Mouse (Mus musculus) MEL (cell line): ENCODE measurements around the gene Ifnar2. TPM values are rescaled to one million over a fixed set of nuclear protein-coding genes. Genes with fewer than 3 reads are reported as not detected.

Experiments used
- DNase-seq: peaks from one replicate; pipeline ENCODE4 v3.0.0; 2011; ENCODE audit warnings: low read depth, low spot score
- H3K27ac ChIP-seq: 2 replicates; pipeline ENCODE4 v1.5.1; 2012; ENCODE audit warnings: low read depth, mild to moderate bottlenecking, control low read depth, low read length, moderate library complexity; ENCODE audit not compliant: control insufficient read depth
- H3K27me3 ChIP-seq, 2 experiments: fragments of 150-350 bp in 1 of 2; sonication (generic) in 1 of 2; 2 replicates each; pipeline ENCODE4 v1.6.1; 2012; ENCODE audit warnings: low read length in 2 of 2, mild to moderate bottlenecking in 2 of 2, improper control_type of control experiment in 1 of 2, moderate library complexity in 1 of 2; ENCODE audit not compliant: insufficient read depth in 2 of 2, control insufficient read depth in 1 of 2
- H3K36me3 ChIP-seq, 2 experiments: 2 replicates each; pipeline ENCODE4 v1.6.1; 2012 to 2014; ENCODE audit warnings: low read length in 2 of 2, improper control_type of control experiment in 1 of 2, inconsistent platforms in 1 of 2, mild to moderate bottlenecking in 1 of 2; ENCODE audit not compliant: insufficient read depth in 2 of 2, control insufficient read depth in 1 of 2
- H3K4me1 ChIP-seq, 2 experiments: fragments of 150-350 bp in 1 of 2; sonication (generic) in 1 of 2; 2 replicates each; pipeline ENCODE4 v1.6.1; 2012; ENCODE audit warnings: low read length in 2 of 2, improper control_type of control experiment in 1 of 2, mild to moderate bottlenecking in 1 of 2; ENCODE audit not compliant: insufficient read depth in 2 of 2, control insufficient read depth in 1 of 2
- H3K4me3 ChIP-seq, 2 experiments: fragments of 150-350 bp in 1 of 2; sonication (generic) in 1 of 2; 2 replicates each; pipeline ENCODE4 v1.5.1; 2012; ENCODE audit warnings: low read depth in 2 of 2, low read length in 2 of 2, mild to moderate bottlenecking in 2 of 2, moderate library complexity in 2 of 2, control low read depth in 1 of 2, improper control_type of control experiment in 1 of 2; ENCODE audit not compliant: control insufficient read depth in 1 of 2, insufficient read depth in 1 of 2
- H3K79me2 ChIP-seq: 2 replicates; pipeline ENCODE4 v1.6.1; 2012; ENCODE audit warnings: mild to moderate bottlenecking, low read length, moderate library complexity; ENCODE audit not compliant: control insufficient read depth, poor library complexity, insufficient read depth
- H3K9ac ChIP-seq: 2 replicates; pipeline ENCODE4 v1.6.1; 2012; ENCODE audit warnings: low read depth, mild to moderate bottlenecking, control low read depth, low read length, moderate library complexity; ENCODE audit not compliant: control insufficient read depth, poor library complexity, severe bottlenecking
- H3K9me3 ChIP-seq: fragments of 150-350 bp; sonication (generic); replicated peaks from 2 replicates; pipeline ENCODE4 v1.6.1; 2012; ENCODE audit warnings: mild to moderate bottlenecking, low read length, improper control_type of control experiment, moderate library complexity; ENCODE audit not compliant: insufficient read depth
- BHLHE40 ChIP-seq: IDR thresholded peaks from 2 replicates; pipeline ENCODE4 v1.6.1; 2012; ENCODE audit warnings: low read depth, mild to moderate bottlenecking, inconsistent platforms, low read length, improper control_type of control experiment, borderline replicate concordance
- ELF1 ChIP-seq: IDR thresholded peaks from 2 replicates; pipeline ENCODE4 v1.6.1; 2014; ENCODE audit warnings: low read depth, mild to moderate bottlenecking, inconsistent platforms, low read length, improper control_type of control experiment, moderate library complexity
- EP300 ChIP-seq, 2 experiments: IDR thresholded peaks; 2 replicates each; pipeline ENCODE4 v1.6.1; 2011; ENCODE audit warnings: improper control_type of control experiment in 2 of 2, low read length in 2 of 2, low read depth in 1 of 2, mild to moderate bottlenecking in 1 of 2
- ETS1 ChIP-seq: IDR thresholded peaks from 2 replicates; pipeline ENCODE4 v1.6.1; 2012; ENCODE audit warnings: low read depth, mild to moderate bottlenecking, inconsistent platforms, low read length, improper control_type of control experiment, moderate library complexity
- GATA1 ChIP-seq: IDR thresholded peaks from 2 replicates; pipeline ENCODE4 v1.6.1; 2011; ENCODE audit warnings: low read depth, low read length, improper control_type of control experiment
- JUND ChIP-seq: IDR thresholded peaks from 2 replicates; pipeline ENCODE4 v1.6.1; 2011; ENCODE audit warnings: low read depth, mild to moderate bottlenecking, improper control_type of control experiment, low read length
- MAFK ChIP-seq: IDR thresholded peaks from 2 replicates; pipeline ENCODE4 v1.6.1; 2011; ENCODE audit warnings: low read depth, mild to moderate bottlenecking, low read length, improper control_type of control experiment, borderline replicate concordance
- MAX ChIP-seq: IDR thresholded peaks from 2 replicates; pipeline ENCODE4 v1.6.1; 2011; ENCODE audit warnings: low read length, improper control_type of control experiment
- MEF2A ChIP-seq: IDR thresholded peaks from 2 replicates; pipeline ENCODE4 v1.6.1; 2014; ENCODE audit warnings: low read depth, mild to moderate bottlenecking, inconsistent platforms, low read length, improper control_type of control experiment; ENCODE audit not compliant: poor library complexity, insufficient replicate concordance, severe bottlenecking; ENCODE audit errors: extremely low read depth
- MXI1 ChIP-seq: IDR thresholded peaks from 2 replicates; pipeline ENCODE4 v1.6.1; 2011; ENCODE audit warnings: mild to moderate bottlenecking, low read depth, low read length, improper control_type of control experiment
- MYB ChIP-seq: IDR thresholded peaks from 2 replicates; pipeline ENCODE4 v1.6.1; 2011; ENCODE audit warnings: mild to moderate bottlenecking, low read depth, low read length, improper control_type of control experiment
- MYC ChIP-seq: IDR thresholded peaks from 2 replicates; pipeline ENCODE4 v1.6.1; 2011; ENCODE audit warnings: low read depth, mild to moderate bottlenecking, low read length, improper control_type of control experiment, moderate library complexity
- NELFE ChIP-seq: IDR thresholded peaks from 2 replicates; pipeline ENCODE4 v1.6.1; 2011; ENCODE audit warnings: low read depth, low read length, improper control_type of control experiment
- NRF1 ChIP-seq: IDR thresholded peaks from 2 replicates; pipeline ENCODE4 v1.6.1; 2014; ENCODE audit warnings: low read depth, mild to moderate bottlenecking, inconsistent platforms, low read length, improper control_type of control experiment, moderate library complexity; ENCODE audit not compliant: poor library complexity, insufficient read depth, severe bottlenecking
- RAD21 ChIP-seq: IDR thresholded peaks from 2 replicates; pipeline ENCODE4 v1.6.1; 2011; ENCODE audit warnings: mild to moderate bottlenecking, low read depth, low read length, improper control_type of control experiment
- SIN3A ChIP-seq: IDR thresholded peaks from 2 replicates; pipeline ENCODE4 v1.6.1; 2012; ENCODE audit warnings: low read length, improper control_type of control experiment, inconsistent platforms
- SMC3 ChIP-seq: IDR thresholded peaks from 2 replicates; pipeline ENCODE4 v1.6.1; 2011; ENCODE audit warnings: low read depth, low read length, improper control_type of control experiment
- TBP ChIP-seq: IDR thresholded peaks from 2 replicates; pipeline ENCODE4 v1.8.0; 2011; ENCODE audit warnings: low read depth, low read length, improper control_type of control experiment
- TCF12 ChIP-seq: IDR thresholded peaks from 2 replicates; pipeline ENCODE4 v1.6.1; 2014; ENCODE audit warnings: low read depth, mild to moderate bottlenecking, inconsistent platforms, low read length, improper control_type of control experiment, moderate library complexity
- UBTF ChIP-seq: IDR thresholded peaks from 2 replicates; pipeline ENCODE4 v1.6.1; 2012; ENCODE audit warnings: low read depth, mild to moderate bottlenecking, inconsistent platforms, low read length, improper control_type of control experiment, moderate library complexity, borderline replicate concordance; ENCODE audit not compliant: insufficient read depth
- USF1 ChIP-seq: IDR thresholded peaks from 2 replicates; pipeline ENCODE4 v1.6.1; 2014; ENCODE audit warnings: low read depth, mild to moderate bottlenecking, inconsistent platforms, low read length, improper control_type of control experiment, moderate library complexity
- USF2 ChIP-seq, 2 experiments: IDR thresholded peaks; 2 replicates each; pipeline ENCODE4 v1.6.1; 2011 to 2012; ENCODE audit warnings: improper control_type of control experiment in 2 of 2, low read length in 2 of 2, borderline replicate concordance in 1 of 2, inconsistent platforms in 1 of 2, low read depth in 1 of 2, mild to moderate bottlenecking in 1 of 2; ENCODE audit not compliant: insufficient read depth in 1 of 2
- ZC3H11A ChIP-seq: IDR thresholded peaks from 2 replicates; pipeline ENCODE4 v1.6.1; 2012; ENCODE audit warnings: low read depth, mild to moderate bottlenecking, inconsistent platforms, low read length, improper control_type of control experiment
- ZKSCAN1 ChIP-seq: IDR thresholded peaks from 2 replicates; pipeline ENCODE4 v1.6.1; 2012; ENCODE audit warnings: low read depth, mild to moderate bottlenecking, inconsistent platforms, low read length, improper control_type of control experiment, moderate library complexity
- ZNF384 ChIP-seq: IDR thresholded peaks from 2 replicates; pipeline ENCODE4 v1.6.1; 2012; ENCODE audit warnings: low read depth, mild to moderate bottlenecking, inconsistent platforms, low read length, improper control_type of control experiment
- polyA plus RNA-seq, 2 experiments: library from polyadenylated mRNA; stranded (reverse) in 1 of 2; unstranded in 1 of 2; fragments of >175 nt in 1 of 2; fragments of >200 nt in 1 of 2; gene quantifications; 2 replicates each; pipeline versions ENCODE4 v1.2.1 to v1.2.4; 2012; ENCODE audit warnings: low replicate concordance in 2 of 2, low read depth in 1 of 2; ENCODE audit not compliant: insufficient read length in 2 of 2, insufficient read depth in 1 of 2, missing spikeins in 1 of 2
- total RNA-seq: library from RNA; depleted of rRNA; stranded (reverse); fragments of 300-350 nt; gene quantifications from 2 replicates; pipeline ENCODE4 v1.2.3, GENCODE M21; 2012

Gene Ifnar2
- total and polyA plus RNA-seq, 3 experiments = 21.8 to 38.3 TPM; not detected in 1

DNA sequence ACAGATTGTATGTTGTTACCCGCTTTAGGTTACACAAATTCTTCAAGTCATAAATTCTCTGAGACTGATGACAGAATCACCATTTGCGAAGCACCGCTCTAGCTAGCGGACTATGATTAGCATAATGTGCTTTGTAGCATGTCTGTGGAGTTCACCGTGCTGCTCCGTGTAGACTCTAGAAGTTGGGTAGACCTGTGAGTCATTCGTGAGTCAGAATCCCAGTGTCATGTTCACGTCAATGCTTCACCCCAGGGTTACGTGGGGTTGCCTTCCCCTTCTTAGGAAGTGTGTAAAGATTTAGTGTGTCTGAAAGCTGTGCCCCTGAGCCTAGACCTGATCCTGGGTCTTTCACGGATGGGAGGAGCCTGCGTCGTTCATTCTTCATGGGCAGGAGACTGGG is 25.4 kb downstream of the Ifnar2 start:
- no peak for TF ChIP-seq GATA1
- TF ChIP-seq ZNF384 = no peak
- TF ChIP-seq MAX = peak; percentile 51; the same call in 1 of the 2 replicates
- TF ChIP-seq UBTF = no peak
- peak; percentile 80; the same call in 1 of the 2 replicates for TF ChIP-seq JUND
- no peak for TF ChIP-seq RAD21
- peak; percentile 42; the same call in 1 of the 2 replicates for TF ChIP-seq SIN3A
- TF ChIP-seq TCF12 = no peak
- no peak; a peak in 2 of 4 replicates for TF ChIP-seq EP300 (IDR thresholded peaks at IDR 0.05; ENCODE audit: low read depth in 1 of 2, low read length in 2 of 2)
- TF ChIP-seq NELFE = peak; percentile 33; the same call in 1 of the 2 replicates
- TF ChIP-seq ZC3H11A = no peak
- TF ChIP-seq USF2 (IDR thresholded peaks at IDR 0.05; ENCODE audit: borderline replicate concordance in 1 of 2, insufficient read depth in 1 of 2, low read depth in 1 of 2, low read length in 2 of 2) = no peak
- TF ChIP-seq MYC = peak; percentile 51; the same call in 1 of the 2 replicates
- no peak for TF ChIP-seq SMC3
- TF ChIP-seq ELF1 = no peak
- TF ChIP-seq TBP = 0 out of 2 replicates have a peak, but pooled peaks have one; percentile 40
- no peak for TF ChIP-seq MAFK
- 0 out of 2 replicates have a peak, but pooled peaks have one; percentile 12 for TF ChIP-seq BHLHE40
- no peak for TF ChIP-seq USF1
- no peak for TF ChIP-seq ZKSCAN1
- TF ChIP-seq ETS1 = peak; percentile 38; the same call in 1 of the 2 replicates
- no peak for TF ChIP-seq MEF2A
- no peak for TF ChIP-seq NRF1
- TF ChIP-seq MXI1 = 0 out of 2 replicates have a peak, but pooled peaks have one; percentile 15
- TF ChIP-seq MYB = no peak
- DNase-seq = peak; percentile 80
- Histone ChIP-seq H3K27me3 (no peaks in the 10 kb centered on the region), H3K9ac (peak overlapping the region; percentile 30), H3K27ac (peak overlapping the region; percentile 95), H3K4me3 (peak overlapping the region; percentile 7 to 35), H3K9me3 (no peaks in the 10 kb centered on the region), H3K4me1 (peaks cover 16 to 19% of the 10 kb centered on the region in 2 experiments), H3K79me2 (no peaks in the 10 kb centered on the region), H3K36me3 (peaks cover 2 to 26% of the 10 kb centered on the region in 2 experiments)
